Mouse (Mus musculus): ENCODE measurements around the gene Ubtf. TPM values are rescaled to one million over a fixed set of nuclear protein-coding genes. Genes with fewer than 3 reads are reported as not detected.

The Ubtf gene
- polyA plus RNA-seq, 1 experiment from 2014 or later, result 86.0 TPM

DNA sequence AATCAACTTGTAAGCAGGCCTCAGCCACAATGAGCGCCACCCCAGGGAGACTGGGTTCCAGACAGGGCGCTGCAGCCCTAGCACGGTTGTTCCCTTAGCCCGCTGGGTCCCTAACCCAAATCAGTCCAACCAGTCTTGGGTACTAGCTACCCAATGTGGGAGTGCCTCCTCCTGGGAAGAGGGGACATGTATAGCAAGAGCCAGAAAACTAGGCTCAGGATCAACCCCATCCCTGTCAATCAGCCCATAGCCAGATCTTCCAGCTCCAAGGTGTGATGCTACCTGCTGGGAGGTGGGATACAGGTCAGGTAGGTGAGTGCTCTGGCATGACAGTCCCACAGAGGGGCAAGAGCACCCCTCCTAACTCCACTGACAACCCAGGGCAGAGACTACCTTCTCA lies 29.4 kb downstream of the Ubtf start:
- Histone ChIP-seq H3K27me3 (replicated peaks; ENCODE audit: control insufficient read depth, insufficient read depth, low read length) (no peaks in the 10 kb centered on the region), H3K36me3 (ENCODE audit: control insufficient read depth, insufficient read depth, low read length) (peaks cover 65% of the 10 kb centered on the region), H3K9ac (ENCODE audit: low read length) (no peak overlapping the region), H3K4me3 (ENCODE audit: low read depth, low read length) (no peak overlapping the region), H3K9me3 (ENCODE audit: control insufficient read depth, low read length) (no peaks in the 10 kb centered on the region), H3K4me2 (ENCODE audit: low read length) (no peak overlapping the region), H3K4me1 (replicated peaks; ENCODE audit: control insufficient read depth, insufficient read depth, low read length) (peaks cover 18% of the 10 kb centered on the region), H3K27ac (ENCODE audit: low read depth) (no peak overlapping the region)
- WGBS, result 87% methylated on average over 4 of the region's 4 CpGs
- no peak for ATAC-seq (replicated peaks; ENCODE audit: low FRiP score, low TSS enrichment, low read depth)
- DNase-seq (ENCODE audit: low spot score), result no peak

DNA sequence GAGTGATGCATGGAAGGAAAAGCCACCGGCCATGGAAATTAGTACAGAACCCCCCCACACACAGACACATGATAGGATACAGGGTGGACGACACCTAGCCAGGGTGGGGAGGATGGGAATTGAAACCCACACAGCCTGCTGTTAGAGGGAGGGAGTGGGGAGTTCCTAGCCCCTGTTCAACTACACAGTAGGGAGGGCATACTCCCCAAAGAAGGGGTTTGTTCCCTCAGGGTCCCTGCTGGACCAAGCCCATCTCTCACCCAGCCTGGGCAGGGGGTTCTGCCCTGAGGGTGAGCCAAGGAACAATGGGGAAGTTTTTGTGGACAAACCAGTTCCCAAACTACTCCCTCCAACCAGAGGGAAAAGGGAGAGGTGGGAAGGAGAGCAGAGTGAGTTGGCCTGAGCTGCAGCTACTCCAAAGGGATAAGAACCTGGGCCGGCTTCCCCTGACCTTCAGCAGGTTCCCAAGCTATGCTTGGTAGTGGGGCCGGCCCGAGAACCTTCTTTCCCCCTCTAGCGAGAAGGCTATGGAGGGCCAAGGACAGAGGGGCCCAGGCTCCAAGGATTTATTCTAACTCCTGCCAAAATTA lies 29.9 kb downstream of the Ubtf start:
- Histone ChIP-seq H3K9ac (ENCODE audit: low read length) (no peak overlapping the region), H3K9me3 (ENCODE audit: control insufficient read depth, low read length) (no peaks in the 10 kb centered on the region), H3K4me2 (ENCODE audit: low read length) (no peak overlapping the region), H3K4me3 (ENCODE audit: low read depth, low read length) (no peak overlapping the region), H3K27ac (ENCODE audit: low read depth) (no peak overlapping the region), H3K36me3 (ENCODE audit: control insufficient read depth, insufficient read depth, low read length) (peaks cover 65% of the 10 kb centered on the region), H3K4me1 (replicated peaks; ENCODE audit: control insufficient read depth, insufficient read depth, low read length) (peaks cover 13% of the 10 kb centered on the region), H3K27me3 (replicated peaks; ENCODE audit: control insufficient read depth, insufficient read depth, low read length) (no peaks in the 10 kb centered on the region)
- 56% methylated on average over 6 of the region's 6 CpGs for WGBS
- no peak for ATAC-seq (replicated peaks; ENCODE audit: low FRiP score, low TSS enrichment, low read depth)
- no peak for DNase-seq (ENCODE audit: low spot score)

DNA sequence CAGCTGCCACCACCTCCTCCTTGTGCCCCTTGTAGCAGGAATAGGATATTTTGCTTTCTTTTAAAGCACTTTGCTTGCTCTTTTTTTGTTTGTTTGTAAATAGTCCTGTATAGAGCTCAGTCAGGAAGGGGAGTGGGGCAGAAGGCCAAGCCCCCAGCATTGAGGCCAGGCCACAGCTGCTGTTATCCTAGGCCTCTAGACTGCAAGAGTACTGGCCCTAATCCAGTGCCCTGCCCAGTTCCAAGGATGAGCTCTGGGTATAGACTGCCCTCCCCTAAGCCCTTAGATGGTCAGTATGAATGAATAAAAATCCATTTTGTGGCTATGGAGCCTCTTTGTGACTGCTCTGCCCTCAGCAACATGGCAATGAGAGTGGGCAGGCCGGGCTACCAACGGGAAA lies 30.6 kb downstream of the Ubtf start:
- Histone ChIP-seq H3K36me3 (ENCODE audit: control insufficient read depth, insufficient read depth, low read length) (peaks cover 63% of the 10 kb centered on the region), H3K9ac (ENCODE audit: low read length) (no peak overlapping the region), H3K4me1 (replicated peaks; ENCODE audit: control insufficient read depth, insufficient read depth, low read length) (peaks cover 11% of the 10 kb centered on the region), H3K9me3 (ENCODE audit: control insufficient read depth, low read length) (no peaks in the 10 kb centered on the region), H3K27me3 (replicated peaks; ENCODE audit: control insufficient read depth, insufficient read depth, low read length) (no peaks in the 10 kb centered on the region), H3K4me3 (ENCODE audit: low read depth, low read length) (no peak overlapping the region), H3K4me2 (ENCODE audit: low read length) (no peak overlapping the region), H3K27ac (ENCODE audit: low read depth) (no peak overlapping the region)
- 65% methylated on average over 2 of the region's 2 CpGs for WGBS
- DNase-seq (ENCODE audit: low spot score) (no peak), ATAC-seq (replicated peaks; ENCODE audit: low FRiP score, low TSS enrichment, low read depth) (no peak)

DNA sequence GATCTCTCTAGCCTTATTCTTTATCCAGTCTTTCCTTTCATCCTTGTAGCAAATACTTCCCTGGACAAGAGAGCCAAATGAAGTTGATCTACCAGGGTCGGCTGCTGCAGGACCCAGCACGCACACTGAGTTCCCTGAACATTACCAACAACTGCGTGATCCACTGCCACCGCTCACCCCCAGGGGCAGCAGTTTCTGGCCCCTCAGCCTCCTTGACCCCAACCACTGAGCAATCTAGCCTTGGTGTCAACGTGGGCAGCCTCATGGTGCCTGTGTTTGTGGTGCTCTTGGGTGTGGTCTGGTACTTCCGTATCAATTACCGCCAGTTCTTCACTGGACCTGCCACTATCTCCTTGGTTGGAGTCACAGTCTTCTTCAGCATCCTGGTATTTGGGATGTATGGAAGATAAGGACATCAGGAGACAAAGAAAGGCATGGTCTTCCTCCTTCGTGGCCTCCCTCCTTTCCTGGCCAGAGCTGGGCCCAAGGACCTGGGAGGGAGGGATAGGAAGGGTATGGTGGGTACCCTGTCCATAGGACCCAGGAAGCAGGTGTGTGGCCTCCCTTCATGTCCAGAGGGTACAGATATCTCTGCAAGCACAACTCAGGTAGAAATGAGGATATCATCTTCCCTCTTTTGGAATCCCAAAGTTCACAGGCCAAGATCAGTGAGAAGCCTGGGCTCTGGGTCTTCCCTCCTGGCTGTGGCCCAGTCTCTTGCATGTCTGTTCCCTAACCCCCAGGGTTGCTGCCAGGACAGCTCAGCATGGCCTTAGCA lies 31.3 kb downstream of the Ubtf start:
- DNase-seq (ENCODE audit: low spot score) (no peak), ATAC-seq (replicated peaks; ENCODE audit: low FRiP score, low TSS enrichment, low read depth) (no peak)
- 85% methylated on average over 8 of the region's 8 CpGs for WGBS
- no peaks in the 10 kb centered on the region for H3K9me3 ChIP-seq (ENCODE audit: control insufficient read depth, low read length)
- peaks cover 56% of the 10 kb centered on the region for H3K36me3 ChIP-seq (ENCODE audit: control insufficient read depth, insufficient read depth, low read length)
- H3K4me1 ChIP-seq (replicated peaks; ENCODE audit: control insufficient read depth, insufficient read depth, low read length), result peaks cover 11% of the 10 kb centered on the region
- no peak overlapping the region for H3K9ac ChIP-seq (ENCODE audit: low read length)
- H3K27ac ChIP-seq (ENCODE audit: low read depth), result no peak overlapping the region
- H3K4me2 ChIP-seq (ENCODE audit: low read length), result no peak overlapping the region
- H3K27me3 ChIP-seq (replicated peaks; ENCODE audit: control insufficient read depth, insufficient read depth, low read length), result no peaks in the 10 kb centered on the region
- H3K4me3 ChIP-seq (ENCODE audit: low read depth, low read length), result no peak overlapping the region

DNA sequence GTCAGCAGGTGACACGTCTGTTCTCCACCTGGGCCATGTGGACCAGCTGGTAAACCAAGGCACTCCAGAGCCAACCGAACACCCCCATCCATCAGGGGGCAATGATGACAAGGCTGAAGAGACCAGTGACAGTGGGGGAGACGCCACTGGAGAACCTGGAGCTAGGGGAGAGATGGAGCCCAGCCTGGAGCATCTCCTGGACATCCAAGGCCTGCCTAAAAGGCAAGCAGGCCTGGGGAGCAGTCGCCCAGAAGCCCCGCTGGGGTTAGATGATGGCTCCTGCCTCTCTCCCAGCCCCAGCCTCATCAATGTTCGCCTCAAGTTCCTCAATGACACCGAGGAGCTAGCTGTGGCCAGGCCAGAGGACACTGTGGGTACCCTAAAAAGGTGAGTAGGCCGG lies 32.1 kb downstream of the Ubtf start:
- 88% methylated on average over 8 of the region's 8 CpGs for WGBS
- Histone ChIP-seq H3K27ac (ENCODE audit: low read depth) (no peak overlapping the region), H3K4me3 (ENCODE audit: low read depth, low read length) (no peak overlapping the region), H3K9ac (ENCODE audit: low read length) (no peak overlapping the region), H3K27me3 (replicated peaks; ENCODE audit: control insufficient read depth, insufficient read depth, low read length) (no peaks in the 10 kb centered on the region), H3K4me2 (ENCODE audit: low read length) (no peak overlapping the region), H3K4me1 (replicated peaks; ENCODE audit: control insufficient read depth, insufficient read depth, low read length) (peaks cover 11% of the 10 kb centered on the region), H3K36me3 (ENCODE audit: control insufficient read depth, insufficient read depth, low read length) (peaks cover 49% of the 10 kb centered on the region), H3K9me3 (ENCODE audit: control insufficient read depth, low read length) (no peaks in the 10 kb centered on the region)
- ATAC-seq (replicated peaks; ENCODE audit: low FRiP score, low TSS enrichment, low read depth) (no peak), DNase-seq (ENCODE audit: low spot score) (no peak)

DNA sequence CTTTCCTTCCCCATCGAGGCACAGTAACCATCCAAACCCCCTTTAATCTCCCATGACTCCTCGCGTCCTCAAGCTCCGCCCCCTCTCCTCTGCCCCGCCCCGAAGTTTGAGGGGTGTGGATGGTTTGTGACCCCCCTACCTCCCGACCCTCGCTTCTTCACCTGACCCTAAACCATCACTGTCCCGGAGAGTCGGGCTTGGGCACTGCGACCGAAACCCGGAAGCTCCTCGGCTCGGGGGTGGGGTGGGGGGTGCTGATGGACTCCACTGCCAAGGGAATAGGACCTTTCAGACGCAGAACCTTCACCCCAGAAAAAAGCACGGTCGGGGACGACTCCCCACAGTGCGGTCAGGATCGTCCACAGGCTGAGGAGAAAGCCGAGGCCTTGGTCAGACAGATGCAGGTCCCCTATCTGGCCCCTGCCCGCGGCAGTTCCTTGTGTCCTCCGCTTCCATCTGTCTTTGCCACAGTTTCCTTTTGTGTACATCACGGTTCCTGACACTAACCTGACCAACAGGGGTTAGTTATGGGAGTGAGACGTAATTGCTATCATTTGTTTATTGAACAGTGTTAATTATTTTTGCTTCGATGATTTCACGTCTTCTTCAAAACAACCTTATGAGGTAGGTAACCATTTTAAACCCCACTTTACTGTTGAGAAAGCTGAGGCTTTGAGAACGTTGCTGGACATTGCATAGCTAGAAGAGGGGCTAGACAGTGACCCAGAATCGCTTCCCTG lies 34.3 kb downstream of the Ubtf start:
- DNase-seq (ENCODE audit: low spot score), result no peak
- H3K4me1 ChIP-seq (replicated peaks; ENCODE audit: control insufficient read depth, insufficient read depth, low read length), result peaks cover 11% of the 10 kb centered on the region
- no peaks in the 10 kb centered on the region for H3K27me3 ChIP-seq (replicated peaks; ENCODE audit: control insufficient read depth, insufficient read depth, low read length)
- peak overlapping the region; percentile 52 for H3K4me2 ChIP-seq (ENCODE audit: low read length)
- H3K36me3 ChIP-seq (ENCODE audit: control insufficient read depth, insufficient read depth, low read length), result peaks cover 27% of the 10 kb centered on the region
- H3K4me3 ChIP-seq (ENCODE audit: low read depth, low read length), result peak overlapping the region; percentile 71
- peak overlapping the region; percentile 53 for H3K9ac ChIP-seq (ENCODE audit: low read length)
- peak; percentile 56 for ATAC-seq (replicated peaks; ENCODE audit: low FRiP score, low TSS enrichment, low read depth)
- WGBS, result 3% methylated on average over 30 of the region's 31 CpGs
- H3K9me3 ChIP-seq (ENCODE audit: control insufficient read depth, low read length), result no peaks in the 10 kb centered on the region
- peak overlapping the region; percentile 68; the same call in 1 of the 2 replicates for H3K27ac ChIP-seq (ENCODE audit: low read depth)

DNA sequence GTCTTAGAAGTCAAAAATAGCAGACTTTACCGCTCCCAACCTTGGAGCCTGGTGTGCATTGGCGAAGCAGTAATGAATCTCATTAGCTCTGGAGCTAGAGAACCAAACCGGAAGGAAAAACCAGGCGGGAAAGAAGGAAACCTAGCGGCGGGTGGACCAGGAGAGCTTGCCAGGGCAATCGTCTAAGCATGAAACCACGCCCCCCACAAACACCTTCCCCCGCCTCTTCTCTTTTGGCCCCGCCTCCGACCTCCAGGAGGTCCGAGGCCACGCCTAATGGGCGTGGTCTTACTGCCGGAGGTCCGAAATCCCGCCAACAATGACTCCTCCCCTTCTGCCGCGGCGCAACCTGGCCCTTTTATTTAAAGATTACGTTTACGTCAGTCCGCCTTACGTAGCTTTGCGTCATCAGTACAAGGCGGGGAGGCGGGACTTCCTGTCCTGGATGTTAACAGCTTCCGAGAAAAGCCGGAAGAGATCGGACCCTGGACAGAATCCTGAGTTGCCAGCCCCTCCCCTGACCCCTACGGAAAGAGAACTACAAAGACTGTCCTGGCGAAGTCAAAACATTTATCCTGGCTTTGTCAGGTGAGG lies 34.9 kb downstream of the Ubtf start, which contains the start of gene Tmub2:
Gene Tmub2 (plus strand): TSS at position 431 of the 594 bp plus-strand sequence.
- Histone ChIP-seq H3K4me2 (ENCODE audit: low read length) (peak within 1 kb of the TSS; percentile 52), H3K9ac (ENCODE audit: low read length) (peak within 1 kb of the TSS; percentile 53), H3K36me3 (ENCODE audit: control insufficient read depth, insufficient read depth, low read length) (peaks cover 20% of the 10 kb centered on the region), H3K4me1 (replicated peaks; ENCODE audit: control insufficient read depth, insufficient read depth, low read length) (peaks cover 11% of the 10 kb centered on the region), H3K27me3 (replicated peaks; ENCODE audit: control insufficient read depth, insufficient read depth, low read length) (no peaks in the 10 kb centered on the region), H3K27ac (ENCODE audit: low read depth) (peak within 1 kb of the TSS; percentile 68; the same call in 1 of the 2 replicates), H3K4me3 (ENCODE audit: low read depth, low read length) (peak within 1 kb of the TSS; percentile 71), H3K9me3 (ENCODE audit: control insufficient read depth, low read length) (no peaks in the 10 kb centered on the region)
- DNase-seq (ENCODE audit: low spot score), result peak; percentile 94
- peak; percentile 90 for ATAC-seq (replicated peaks; ENCODE audit: low FRiP score, low TSS enrichment, low read depth)
- whole genome bisulfite sequencing, result 1% methylated on average over 32 of the region's 32 CpGs

DNA sequence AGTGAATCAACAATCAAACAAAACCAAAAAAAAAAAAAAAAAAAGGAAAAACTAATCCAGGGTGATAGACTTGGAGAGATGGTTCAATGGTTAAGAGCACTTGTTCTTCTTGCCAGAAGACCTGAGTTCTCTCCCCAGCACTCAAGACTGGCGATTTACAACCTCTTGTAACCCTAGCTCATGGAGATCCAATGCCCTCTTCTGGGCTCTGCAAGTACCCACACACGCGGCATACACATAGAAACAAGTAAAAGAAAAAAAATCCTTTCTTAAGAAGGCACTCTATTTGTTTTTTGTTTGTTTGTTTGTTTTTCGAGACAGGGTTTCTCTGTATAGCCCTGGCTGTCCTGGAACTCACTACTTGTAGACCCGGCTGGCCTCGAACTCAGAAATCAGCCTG lies 35.6 kb downstream of the Ubtf start:
- ATAC-seq (replicated peaks; ENCODE audit: low FRiP score, low TSS enrichment, low read depth) (no peak), DNase-seq (ENCODE audit: low spot score) (no peak)
- peak overlapping the region; percentile 71 for H3K4me3 ChIP-seq (ENCODE audit: low read depth, low read length)
- H3K4me2 ChIP-seq (ENCODE audit: low read length), result peak overlapping the region; percentile 52
- peaks cover 11% of the 10 kb centered on the region for H3K4me1 ChIP-seq (replicated peaks; ENCODE audit: control insufficient read depth, insufficient read depth, low read length)
- 92% methylated on average over 6 of the region's 6 CpGs for WGBS
- H3K27me3 ChIP-seq (replicated peaks; ENCODE audit: control insufficient read depth, insufficient read depth, low read length), result no peaks in the 10 kb centered on the region
- H3K9me3 ChIP-seq (ENCODE audit: control insufficient read depth, low read length), result no peaks in the 10 kb centered on the region
- no peak overlapping the region; the same call in 1 of the 2 replicates for H3K27ac ChIP-seq (ENCODE audit: low read depth)
- H3K36me3 ChIP-seq (ENCODE audit: control insufficient read depth, insufficient read depth, low read length), result peaks cover 16% of the 10 kb centered on the region
- no peak overlapping the region for H3K9ac ChIP-seq (ENCODE audit: low read length)
